Mouse (Mus musculus): ENCODE measurements around the gene Gramd4. TPM values are rescaled to one million over a fixed set of nuclear protein-coding genes. Genes with fewer than 3 reads are reported as not detected.
"Not testable (repeated sequence)": the region's sequence is repeated elsewhere in the genome, so short reads cannot be mapped to it uniquely, and the experiment has no call there.

Gene Gramd4
- polyA plus RNA-seq, 1 experiment from 2014 or later = 15.2 TPM

DNA sequence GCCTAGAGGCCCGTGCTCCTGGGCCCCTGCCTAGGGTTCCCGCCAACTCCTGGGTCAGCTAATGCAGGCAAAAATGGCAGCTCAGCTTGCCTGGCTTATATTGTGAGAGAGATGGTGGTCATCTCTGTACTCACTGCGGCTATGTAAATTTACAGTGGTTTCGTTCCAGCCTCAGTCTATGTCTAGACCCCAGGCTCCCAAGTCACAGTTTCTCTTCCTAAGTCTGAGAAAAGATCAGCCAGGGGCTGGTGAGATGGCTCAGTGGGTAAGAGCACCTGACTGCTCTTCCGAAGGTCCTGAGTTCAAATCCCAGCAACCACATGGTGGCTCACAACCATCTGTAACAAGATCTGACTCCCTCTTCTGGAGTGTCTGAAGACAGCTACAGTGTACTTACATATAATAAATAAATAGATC, 39.1 kb downstream of the Gramd4 start:
- H3K4me2 ChIP-seq; ATAC-seq (ENCODE audit: insufficient read depth, low FRiP score, low read depth); H3K27me3 ChIP-seq (replicated peaks); H3K4me3 ChIP-seq (replicated peaks); H3K9ac ChIP-seq; H3K36me3 ChIP-seq; H3K9me3 ChIP-seq: not testable (repeated sequence)
- 88% methylated on average over 5 of the region's 5 CpGs for WGBS
- Histone ChIP-seq H3K4me1 (peaks cover 24% of the 10 kb centered on the region), H3K27ac (peak overlapping the region; percentile 78)

DNA sequence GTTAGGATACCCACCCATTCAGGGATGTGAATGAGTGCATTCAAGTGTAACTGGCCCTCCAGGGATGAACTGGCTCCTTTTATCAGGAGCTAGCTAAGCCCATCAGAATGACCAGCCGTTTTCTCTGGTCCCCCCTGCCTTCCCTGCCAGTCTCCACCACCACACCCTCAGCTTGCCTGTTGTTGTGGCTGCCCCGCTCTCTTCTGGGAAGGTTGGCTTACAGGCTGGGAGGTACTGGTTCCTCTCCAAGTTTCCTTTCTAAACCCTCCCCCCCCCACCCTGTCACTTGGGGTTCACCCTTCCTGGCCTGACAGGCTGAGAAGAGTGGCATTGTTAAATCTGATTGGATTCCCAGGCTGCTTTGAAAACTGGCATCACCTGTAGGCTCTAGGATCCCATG, 40.4 kb downstream of the Gramd4 start:
- H3K36me3 ChIP-seq = no peaks in the 10 kb centered on the region
- no peaks in the 10 kb centered on the region for H3K27me3 ChIP-seq (replicated peaks)
- H3K9ac ChIP-seq = no peak overlapping the region
- no peak overlapping the region for H3K27ac ChIP-seq
- WGBS = 80% methylated on average over 2 of the region's 2 CpGs
- no peak overlapping the region for H3K4me2 ChIP-seq
- no peak for ATAC-seq (ENCODE audit: insufficient read depth, low FRiP score, low read depth)
- no peaks in the 10 kb centered on the region for H3K9me3 ChIP-seq
- no peak overlapping the region for H3K4me3 ChIP-seq (replicated peaks)
- peaks cover 18% of the 10 kb centered on the region; the same call in 1 of the 2 replicates for H3K4me1 ChIP-seq

DNA sequence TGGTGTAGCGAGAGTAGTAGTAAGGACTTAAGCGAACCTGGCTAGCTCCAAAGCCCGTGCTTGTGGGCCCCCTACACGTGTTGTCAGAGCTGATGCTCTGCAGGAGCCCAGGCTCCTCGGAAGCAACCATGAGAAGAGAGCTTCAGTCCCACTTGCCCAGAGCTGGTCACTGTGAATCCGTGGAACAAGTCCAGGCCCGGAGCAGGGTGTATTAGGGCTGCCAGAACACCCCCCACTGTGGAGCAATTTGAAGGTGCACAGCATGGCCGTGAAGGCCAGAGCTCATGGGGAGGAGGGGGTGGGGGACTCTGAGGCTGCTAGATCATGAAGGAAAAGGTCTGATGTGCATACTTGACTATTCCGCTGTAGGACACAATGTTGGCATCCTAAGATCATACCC, 44.1 kb downstream of the Gramd4 start:
- 86% methylated on average over 9 of the region's 9 CpGs for WGBS
- Histone ChIP-seq H3K27ac (no peak overlapping the region), H3K27me3 (replicated peaks) (no peaks in the 10 kb centered on the region), H3K9ac (no peak overlapping the region), H3K4me1 (no peaks in the 10 kb centered on the region), H3K36me3 (no peaks in the 10 kb centered on the region), H3K4me2 (no peak overlapping the region), H3K9me3 (no peaks in the 10 kb centered on the region), H3K4me3 (replicated peaks) (no peak overlapping the region)
- ATAC-seq (ENCODE audit: insufficient read depth, low FRiP score, low read depth) = no peak

DNA sequence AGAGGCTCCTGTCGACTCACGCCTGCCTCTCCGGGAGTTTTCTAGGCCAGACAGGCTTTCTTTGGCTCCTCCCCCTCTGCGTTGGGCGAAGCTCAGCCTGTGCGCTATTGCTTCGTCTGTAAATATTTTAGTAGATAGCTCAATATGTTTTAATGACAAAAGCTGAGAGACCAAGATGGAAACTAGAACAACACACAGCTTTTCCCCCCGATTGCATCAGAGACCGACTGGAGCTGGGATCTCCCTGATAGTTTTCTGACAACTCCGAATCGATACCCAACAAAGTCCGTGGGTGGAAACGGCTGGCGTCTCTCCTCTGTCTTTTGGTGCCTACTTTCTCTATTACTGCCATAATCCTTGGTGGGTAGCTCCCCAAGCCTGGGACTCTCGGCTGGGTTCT, 44.8 kb downstream of the Gramd4 start:
- no peak for ATAC-seq (ENCODE audit: insufficient read depth, low FRiP score, low read depth)
- Histone ChIP-seq H3K4me1 (no peaks in the 10 kb centered on the region), H3K4me2 (no peak overlapping the region), H3K27ac (no peak overlapping the region), H3K9ac (no peak overlapping the region), H3K4me3 (replicated peaks) (no peak overlapping the region), H3K9me3 (no peaks in the 10 kb centered on the region), H3K36me3 (no peaks in the 10 kb centered on the region), H3K27me3 (replicated peaks) (no peaks in the 10 kb centered on the region)
- WGBS = 86% methylated on average over 15 of the region's 15 CpGs

DNA sequence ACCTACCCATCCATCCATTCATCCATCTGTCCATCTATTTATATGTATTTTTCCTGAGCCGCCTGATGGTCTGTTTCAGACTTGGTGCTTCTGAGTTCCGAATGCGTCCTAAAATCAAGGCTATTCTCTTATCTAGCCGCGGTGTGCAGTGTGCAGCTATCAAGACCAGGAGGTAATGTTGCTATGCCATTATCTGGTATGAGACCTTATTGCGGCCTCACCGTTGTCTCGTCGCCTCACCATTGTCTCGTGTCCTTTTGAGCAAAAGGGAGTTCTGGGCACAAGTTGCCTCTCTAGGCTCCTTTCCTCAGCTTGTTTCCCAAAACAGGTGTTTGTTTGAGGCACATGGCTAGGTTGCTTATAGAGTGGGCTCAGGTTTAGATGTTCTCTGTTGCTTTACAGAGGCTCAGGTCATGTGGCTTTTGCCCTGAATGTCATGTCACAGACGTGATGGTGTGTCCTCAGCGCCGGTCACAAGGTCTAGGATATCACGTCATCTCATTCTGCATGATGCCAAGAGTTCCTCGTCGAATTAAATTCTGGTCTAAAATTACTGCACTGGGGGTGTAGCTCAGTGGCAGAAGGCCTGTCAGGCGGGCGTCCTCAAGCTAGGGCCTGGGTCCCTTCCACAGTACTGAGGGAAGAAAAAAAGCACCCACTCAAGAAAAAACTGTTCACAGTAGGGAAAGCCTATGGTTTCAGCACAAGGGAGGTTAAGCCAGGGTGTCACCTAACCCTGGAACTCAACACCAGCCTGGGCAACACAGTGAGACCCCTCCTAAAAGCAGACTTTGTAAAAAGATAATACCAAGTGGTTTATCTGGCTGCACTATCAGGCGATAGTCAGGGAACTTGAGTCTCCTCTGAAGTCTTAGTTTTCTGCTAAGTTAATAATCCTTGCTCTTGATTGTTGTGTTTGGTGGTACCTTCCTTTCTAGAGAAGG, 47.2 kb downstream of the Gramd4 start:
- H3K4me1 ChIP-seq = peaks cover 11% of the 10 kb centered on the region; the same call in 1 of the 2 replicates
- 87% methylated on average over 19 of the region's 19 CpGs for WGBS

DNA sequence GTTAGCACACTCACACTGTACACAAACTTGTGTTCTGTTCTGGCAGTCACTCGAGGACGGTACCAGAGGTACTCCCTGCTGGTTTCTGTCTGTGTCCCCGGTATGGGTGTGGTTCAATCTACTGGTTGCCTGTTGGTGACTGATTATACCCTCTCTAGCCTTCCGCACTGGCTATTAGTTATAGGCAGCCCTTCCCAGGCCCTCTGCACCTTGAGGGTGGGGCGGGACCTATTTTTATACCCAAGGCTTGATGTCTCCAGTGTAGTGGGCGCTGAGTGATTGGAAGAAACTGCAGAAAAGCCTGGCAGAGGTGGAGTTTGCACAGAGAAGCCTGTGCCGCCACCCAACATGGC, 47.8 kb downstream of the Gramd4 start:
- Histone ChIP-seq H3K4me3 (replicated peaks) (no peak overlapping the region), H3K27ac (0 out of 2 replicates have a peak overlapping the region, but pooled peaks have one; percentile 21), H3K4me1 (peaks cover 16% of the 10 kb centered on the region; the same call in 1 of the 2 replicates), H3K4me2 (no peak overlapping the region), H3K36me3 (no peaks in the 10 kb centered on the region), H3K27me3 (replicated peaks) (no peaks in the 10 kb centered on the region), H3K9ac (no peak overlapping the region), H3K9me3 (no peaks in the 10 kb centered on the region)
- peak; percentile 93 for ATAC-seq (ENCODE audit: insufficient read depth, low FRiP score, low read depth)
- 74% methylated on average over 7 of the region's 7 CpGs for WGBS

More for the DNA sequence above, 47.2 kb downstream of the Gramd4 start:
- H3K27ac ChIP-seq = 0 out of 2 replicates have a peak overlapping the region, but pooled peaks have one; percentile 21
- peak; percentile 74; the same call in 1 of the 2 replicates for ATAC-seq (ENCODE audit: insufficient read depth, low FRiP score, low read depth)
- no peak overlapping the region for H3K9ac ChIP-seq
- H3K36me3 ChIP-seq = no peaks in the 10 kb centered on the region
- H3K4me2 ChIP-seq = no peak overlapping the region
- no peak overlapping the region for H3K4me3 ChIP-seq (replicated peaks)
- H3K9me3 ChIP-seq = no peaks in the 10 kb centered on the region
- no peaks in the 10 kb centered on the region for H3K27me3 ChIP-seq (replicated peaks)

DNA sequence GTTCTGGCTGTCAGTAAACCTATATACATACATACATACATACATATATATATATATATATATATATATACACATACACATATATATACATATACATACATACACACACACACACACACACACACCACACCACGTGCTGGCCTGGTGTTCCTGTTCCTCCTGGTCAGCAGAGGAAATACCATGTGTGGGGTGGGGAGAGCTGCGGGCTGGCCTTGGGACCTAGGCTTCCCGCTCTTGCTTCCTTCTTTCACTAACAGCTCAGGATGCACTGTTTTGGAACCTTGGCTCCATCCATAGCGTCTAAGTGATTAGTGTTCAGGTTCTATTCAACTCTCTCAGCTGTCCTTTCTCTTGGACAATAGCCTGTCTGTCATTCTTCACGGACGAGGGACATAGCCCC, 48.3 kb downstream of the Gramd4 start:
- WGBS = 71% methylated on average over 6 of the region's 6 CpGs
- no peaks in the 10 kb centered on the region for H3K9me3 ChIP-seq
- no peak overlapping the region for H3K4me3 ChIP-seq (replicated peaks)
- no peak overlapping the region for H3K9ac ChIP-seq
- H3K36me3 ChIP-seq = no peaks in the 10 kb centered on the region
- no peak for ATAC-seq (ENCODE audit: insufficient read depth, low FRiP score, low read depth)
- peaks cover 16% of the 10 kb centered on the region; the same call in 1 of the 2 replicates for H3K4me1 ChIP-seq
- no peaks in the 10 kb centered on the region for H3K27me3 ChIP-seq (replicated peaks)
- H3K4me2 ChIP-seq = no peak overlapping the region
- H3K27ac ChIP-seq = no peak overlapping the region

DNA sequence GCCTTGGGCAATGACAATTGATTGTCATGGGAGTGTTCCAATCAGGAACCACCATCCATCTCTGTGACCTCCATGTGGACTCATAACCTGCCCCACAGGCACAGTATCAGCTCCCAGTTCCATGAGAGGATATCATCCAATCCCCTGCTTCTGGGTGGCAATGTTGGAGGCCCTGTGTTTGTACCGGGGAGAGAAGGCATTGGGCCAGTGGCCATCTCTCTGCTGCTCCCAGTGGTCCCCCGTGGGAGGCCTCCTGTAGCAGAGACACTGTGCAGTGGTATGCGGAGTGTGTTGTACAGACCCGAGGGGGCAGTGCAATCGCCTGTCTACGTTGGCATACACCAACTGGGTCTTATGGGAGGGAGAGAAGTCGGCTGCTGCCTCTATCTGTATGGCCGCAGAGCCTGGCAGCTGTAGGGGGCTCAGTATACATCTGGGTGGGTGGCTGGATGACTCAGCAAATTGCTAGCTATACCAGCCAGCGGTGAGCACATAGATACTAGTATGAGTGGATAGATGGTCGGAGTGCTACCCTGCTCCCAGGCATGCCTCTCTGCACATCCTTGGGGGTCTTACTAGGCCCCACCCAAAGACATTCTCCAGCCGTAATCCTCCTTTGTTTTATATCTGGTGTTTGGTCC, 50.5 kb downstream of the Gramd4 start:
- Histone ChIP-seq H3K9ac (no peak overlapping the region), H3K4me3 (replicated peaks) (no peak overlapping the region), H3K4me1 (peaks cover 25% of the 10 kb centered on the region), H3K4me2 (no peak overlapping the region), H3K27me3 (replicated peaks) (no peaks in the 10 kb centered on the region), H3K27ac (no peak overlapping the region), H3K36me3 (no peaks in the 10 kb centered on the region), H3K9me3 (no peaks in the 10 kb centered on the region)
- 0 out of 2 replicates have a peak, but pooled peaks have one; percentile 32 for ATAC-seq (ENCODE audit: insufficient read depth, low FRiP score, low read depth)
- 76% methylated on average over 11 of the region's 11 CpGs for whole genome bisulfite sequencing

DNA sequence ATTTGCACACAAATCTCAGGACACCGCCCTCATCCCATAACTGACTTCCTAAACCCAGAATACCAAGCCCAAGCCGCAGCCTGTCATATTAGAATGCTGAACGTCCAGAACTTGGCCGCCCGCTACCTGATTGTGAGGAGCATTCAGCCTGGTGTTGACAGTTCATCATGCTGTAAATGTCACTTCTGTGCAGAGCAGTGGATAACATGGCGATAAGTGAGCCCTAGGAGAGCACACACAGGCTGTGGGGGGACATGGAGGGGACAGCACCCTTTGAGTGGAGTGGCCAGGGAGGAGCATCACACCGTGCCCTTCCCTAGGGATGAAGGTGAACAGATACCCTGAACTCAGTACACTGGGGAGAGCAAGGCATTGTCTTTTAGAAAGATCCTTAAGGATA, 51.8 kb downstream of the Gramd4 start:
- Histone ChIP-seq H3K9me3 (no peaks in the 10 kb centered on the region), H3K4me3 (replicated peaks) (no peak overlapping the region), H3K27me3 (replicated peaks) (no peaks in the 10 kb centered on the region), H3K9ac (no peak overlapping the region), H3K27ac (peak overlapping the region; percentile 2; the same call in 1 of the 2 replicates), H3K4me2 (no peak overlapping the region), H3K4me1 (peaks cover 30% of the 10 kb centered on the region), H3K36me3 (no peaks in the 10 kb centered on the region)
- 79% methylated on average over 7 of the region's 7 CpGs for WGBS
- ATAC-seq (ENCODE audit: insufficient read depth, low FRiP score, low read depth) = no peak

DNA sequence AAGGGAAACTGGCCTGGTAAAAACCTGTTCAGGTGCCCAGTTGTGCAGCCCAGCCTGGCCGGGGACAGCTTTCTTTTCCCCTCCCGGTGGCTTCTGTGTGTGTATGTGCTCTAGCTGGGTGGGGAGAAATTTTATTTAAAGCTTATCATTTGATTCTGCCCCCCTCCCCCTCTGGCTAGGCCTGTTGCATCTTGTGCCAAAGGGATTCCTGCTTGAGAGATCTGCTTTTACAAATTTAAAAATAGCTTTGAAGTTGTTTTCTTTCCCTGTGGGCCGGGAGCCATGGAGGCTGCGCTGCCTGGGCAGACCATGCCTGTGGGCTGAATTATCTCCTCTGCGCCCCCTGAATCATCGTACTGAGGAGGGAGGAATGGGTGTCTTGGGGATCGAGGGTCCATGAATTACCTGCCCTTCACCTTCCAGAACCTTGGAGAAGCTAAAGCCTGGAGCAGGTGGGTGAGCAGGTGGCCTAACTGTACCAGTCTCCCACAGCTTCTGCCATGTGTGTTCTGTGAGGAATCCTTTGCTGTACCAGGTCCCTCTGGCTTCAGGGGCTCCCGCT, 52.2 kb downstream of the Gramd4 start:
- Histone ChIP-seq H3K9ac (no peak overlapping the region), H3K27me3 (replicated peaks) (no peaks in the 10 kb centered on the region), H3K27ac (peak overlapping the region; percentile 2; the same call in 1 of the 2 replicates), H3K4me3 (replicated peaks) (no peak overlapping the region), H3K4me1 (peaks cover 30% of the 10 kb centered on the region), H3K4me2 (no peak overlapping the region), H3K9me3 (no peaks in the 10 kb centered on the region), H3K36me3 (no peaks in the 10 kb centered on the region)
- whole genome bisulfite sequencing = 73% methylated on average over 8 of the region's 8 CpGs
- ATAC-seq (ENCODE audit: insufficient read depth, low FRiP score, low read depth) = no peak

DNA sequence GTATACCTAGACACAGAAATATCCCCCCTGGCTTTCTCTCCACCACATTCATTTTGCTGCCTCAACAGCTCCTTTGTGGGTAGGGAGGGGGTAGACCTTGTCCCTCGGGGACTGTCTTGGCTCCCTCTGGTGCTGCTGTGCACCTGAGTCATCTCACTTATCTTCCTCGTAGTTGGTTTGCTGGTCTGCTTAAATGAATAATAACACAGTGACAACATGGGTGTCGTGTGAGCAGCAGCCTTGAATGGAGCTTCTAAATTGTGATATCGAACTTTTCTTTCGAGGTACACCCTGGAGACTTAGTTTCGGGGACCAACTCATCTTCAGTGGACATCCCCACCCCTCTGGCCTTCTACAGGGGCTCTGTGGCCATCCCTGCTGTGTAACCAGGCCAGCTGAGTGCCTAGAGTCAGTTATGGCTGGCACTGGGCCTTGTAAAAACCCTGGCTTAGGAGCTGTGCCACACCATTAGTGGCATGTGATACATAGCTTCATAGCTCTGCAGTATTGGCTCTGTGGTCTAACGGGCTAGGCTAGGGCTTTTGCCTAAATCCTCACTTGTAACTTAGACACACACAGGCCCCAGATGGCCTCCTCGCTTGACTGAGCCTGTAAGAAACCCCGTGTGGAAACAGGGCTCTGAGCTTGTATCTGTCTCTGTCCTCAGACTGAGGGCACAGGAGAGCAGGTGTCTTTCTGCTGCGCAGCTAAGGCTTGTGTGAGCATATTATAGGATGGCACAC, 53.0 kb downstream of the Gramd4 start:
- no peaks in the 10 kb centered on the region for H3K9me3 ChIP-seq
- H3K27ac ChIP-seq = no peak overlapping the region
- peaks cover 30% of the 10 kb centered on the region for H3K4me1 ChIP-seq
- H3K27me3 ChIP-seq (replicated peaks) = no peaks in the 10 kb centered on the region
- no peak overlapping the region for H3K4me3 ChIP-seq (replicated peaks)
- H3K36me3 ChIP-seq = no peaks in the 10 kb centered on the region
- no peak overlapping the region for H3K4me2 ChIP-seq
- H3K9ac ChIP-seq = no peak overlapping the region
- ATAC-seq (ENCODE audit: insufficient read depth, low FRiP score, low read depth) = no peak
- 80% methylated on average over 10 of the region's 10 CpGs for WGBS
